Mouse (Mus musculus) right cerebral cortex, postnatal 25 days (tissue): ENCODE data around the gene Cfap126.
"Not testable (repeated sequence)": the region's sequence is repeated elsewhere in the genome, so short reads cannot be mapped to it uniquely, and the experiment has no call there.

Experiments
- DNase-seq: peaks from one replicate; pipeline ENCODE4 v3.0.0; 2022

Cfap126 gene

GRCm38 (mm10) chr1:171130971-171131370, 17.3 kb downstream of the Cfap126 start:
- DNase-seq, result no peak

- DNase-seq, result no peak
Observed at GRCm38 (mm10) chr1:171135600-171135999, 21.9 kb downstream of the Cfap126 start.

GRCm38 (mm10) chr1:171137486-171138155, 23.9 kb downstream of the Cfap126 start:
- not testable (repeated sequence) for DNase-seq

- not testable (repeated sequence) for DNase-seq
Observed at GRCm38 (mm10) chr1:171142981-171143380, 29.3 kb downstream of the Cfap126 start.

GRCm38 (mm10) chr1:171149974-171150760, 36.4 kb downstream of the Cfap126 start, which contains the start of the genes Sdhc and Mpz:
Gene Sdhc, minus strand, starts transcription at chr1:171150603.
Gene Mpz, plus strand, starts transcription at chr1:171150711.
- peak; percentile 95 for DNase-seq

- peak; percentile 47 for DNase-seq
Observed at GRCm38 (mm10) chr1:171150838-171151391, 37.2 kb downstream of the Cfap126 start.

GRCm38 (mm10) chr1:171151966-171152365, 38.2 kb downstream of the Cfap126 start:
- DNase-seq, result no peak

GRCm38 (mm10) chr1:171156644-171157043, 42.9 kb downstream of the Cfap126 start:
- peak; percentile 11 for DNase-seq

GRCm38 (mm10) chr1:171157965-171158364, 44.2 kb downstream of the Cfap126 start:
- DNase-seq, result no peak

GRCm38 (mm10) chr1:171159485-171159975, 45.8 kb downstream of the Cfap126 start:
- DNase-seq, result no peak

GRCm38 (mm10) chr1:171162526-171162925, 48.8 kb downstream of the Cfap126 start:
- no peak for DNase-seq

- no peak for DNase-seq
Observed at GRCm38 (mm10) chr1:171164258-171164657, 50.5 kb downstream of the Cfap126 start.

GRCm38 (mm10) chr1:171165629-171166345, 52.1 kb downstream of the Cfap126 start:
- DNase-seq, result no peak

- DNase-seq, result no peak
Observed at GRCm38 (mm10) chr1:171168906-171169305, 55.2 kb downstream of the Cfap126 start.

- no peak for DNase-seq
Observed at GRCm38 (mm10) chr1:171169913-171170312, 56.2 kb downstream of the Cfap126 start.

- no peak for DNase-seq
Observed at GRCm38 (mm10) chr1:171171138-171171537, 57.4 kb downstream of the Cfap126 start.

- no peak for DNase-seq
Observed at GRCm38 (mm10) chr1:171172779-171173178, 59.1 kb downstream of the Cfap126 start.
